Mouse (Mus musculus) 416B (cell line): Measurements from ENCODE around the gene Col18a1.

Source experiments
- DNase-seq: peaks from one replicate; pipeline ENCODE4 v3.0.0; 2011; ENCODE audit warnings: low read depth

The Col18a1 gene

DNA sequence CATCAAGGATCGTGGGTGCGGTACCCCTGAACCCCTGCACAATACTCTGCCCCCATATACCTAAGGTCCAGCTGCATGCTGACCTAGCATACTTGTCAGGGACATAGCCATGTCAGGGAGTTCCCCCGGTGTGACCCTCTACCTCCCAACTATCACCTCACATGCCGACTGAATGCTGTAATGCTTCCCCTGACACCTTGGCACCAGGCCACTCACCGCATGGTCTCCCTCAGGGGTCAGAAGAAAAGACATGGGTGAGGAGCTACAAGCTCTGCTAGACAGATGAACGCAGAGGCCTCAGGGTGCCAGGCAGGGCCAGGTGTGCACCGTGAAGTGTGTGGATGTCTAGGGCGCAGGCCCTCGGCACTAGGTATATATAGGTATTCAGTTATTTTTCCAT is 56.3 kb downstream of the Col18a1 start:
- DNase-seq: no peak

DNA sequence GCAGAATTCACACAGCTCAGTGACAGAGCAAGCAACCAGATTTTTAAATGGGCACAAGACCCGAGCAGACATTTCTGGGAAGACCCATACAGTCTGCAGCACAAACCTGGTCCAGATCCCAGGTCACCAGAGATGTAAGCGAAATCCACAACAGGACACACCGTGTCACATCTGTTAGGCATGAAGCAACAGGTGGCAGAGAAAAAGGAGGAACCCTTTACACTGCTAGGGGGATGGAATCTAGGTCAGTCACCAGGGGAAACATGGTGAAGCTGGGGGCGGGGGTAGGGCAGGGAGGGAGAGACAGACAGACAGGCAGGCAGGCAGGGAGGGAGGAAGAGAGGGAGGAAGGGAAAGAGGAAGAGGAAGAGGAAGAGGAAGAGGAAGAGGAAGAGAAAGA is 58.2 kb downstream of the Col18a1 start:
- no peak for DNase-seq

GRCm38 (mm10) chr10:77104327-77104726 is 62.0 kb downstream of the Col18a1 start:
- no peak for DNase-seq

- no peak for DNase-seq
Measured at GRCm38 (mm10) chr10:77103689-77104088, 62.7 kb downstream of the Col18a1 start.

DNA sequence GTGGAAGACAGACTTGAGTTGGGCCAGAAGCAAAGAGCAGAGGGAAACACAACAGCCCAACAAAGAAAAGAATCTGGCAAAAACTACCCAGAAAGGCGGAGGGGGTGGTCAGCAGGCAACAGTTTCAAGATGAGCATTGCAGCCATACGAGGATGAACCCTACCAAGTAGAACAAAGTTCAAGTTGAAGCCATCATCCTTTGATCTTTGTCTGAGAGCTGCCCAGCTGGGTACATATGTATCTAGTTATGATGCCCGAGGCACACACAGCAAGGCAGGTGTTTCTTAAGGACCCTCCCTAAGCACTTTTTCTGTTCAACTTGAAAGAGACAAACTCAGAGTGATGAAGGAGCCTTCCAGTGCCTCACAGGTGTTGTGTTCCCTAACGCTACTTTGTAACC is 66.6 kb downstream of the Col18a1 start:
- no peak for DNase-seq

DNA sequence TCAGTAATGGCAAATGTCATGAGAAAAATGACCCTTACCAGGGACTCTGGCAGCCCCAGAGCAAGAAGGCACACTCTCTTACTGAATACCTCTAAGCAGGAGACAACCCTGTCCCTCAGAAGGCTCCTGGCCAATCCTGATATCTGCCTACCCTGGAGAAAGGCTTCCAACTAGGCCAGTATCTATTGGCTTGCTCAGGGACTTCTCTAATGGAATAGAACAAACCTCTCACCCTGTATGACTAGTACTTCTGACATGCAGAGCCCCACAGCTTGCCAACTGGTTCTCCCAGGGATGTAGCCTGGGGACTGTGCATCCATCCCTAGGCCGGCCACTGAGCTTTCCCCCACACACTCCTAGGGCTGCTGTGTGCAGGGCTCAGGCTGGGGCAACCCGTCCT is 67.7 kb downstream of the Col18a1 start:
- no peak for DNase-seq

DNA sequence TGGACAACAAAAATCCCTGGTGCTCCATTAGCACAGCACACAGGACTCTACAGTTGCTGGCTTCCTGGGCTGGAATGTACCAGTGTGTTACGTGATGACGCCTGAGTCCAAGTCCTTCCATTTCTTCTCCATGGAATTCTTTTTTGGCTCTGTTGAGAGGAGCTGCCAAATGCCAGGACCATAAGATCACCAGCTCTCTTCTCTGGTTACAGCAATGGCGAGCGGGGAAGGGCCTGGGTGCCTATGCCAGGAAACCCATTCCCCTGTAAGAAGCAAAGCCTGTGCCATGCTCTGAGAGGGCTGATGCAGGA is 68.5 kb downstream of the Col18a1 start:
- DNase-seq: no peak

GRCm38 (mm10) chr10:77097006-77097889 is 69.1 kb downstream of the Col18a1 start:
- DNase-seq: no peak

- DNase-seq: no peak
Measured at GRCm38 (mm10) chr10:77095666-77096065, 70.7 kb downstream of the Col18a1 start.

GRCm38 (mm10) chr10:77093817-77094216 is 72.5 kb downstream of the Col18a1 start:
- DNase-seq: no peak

DNA sequence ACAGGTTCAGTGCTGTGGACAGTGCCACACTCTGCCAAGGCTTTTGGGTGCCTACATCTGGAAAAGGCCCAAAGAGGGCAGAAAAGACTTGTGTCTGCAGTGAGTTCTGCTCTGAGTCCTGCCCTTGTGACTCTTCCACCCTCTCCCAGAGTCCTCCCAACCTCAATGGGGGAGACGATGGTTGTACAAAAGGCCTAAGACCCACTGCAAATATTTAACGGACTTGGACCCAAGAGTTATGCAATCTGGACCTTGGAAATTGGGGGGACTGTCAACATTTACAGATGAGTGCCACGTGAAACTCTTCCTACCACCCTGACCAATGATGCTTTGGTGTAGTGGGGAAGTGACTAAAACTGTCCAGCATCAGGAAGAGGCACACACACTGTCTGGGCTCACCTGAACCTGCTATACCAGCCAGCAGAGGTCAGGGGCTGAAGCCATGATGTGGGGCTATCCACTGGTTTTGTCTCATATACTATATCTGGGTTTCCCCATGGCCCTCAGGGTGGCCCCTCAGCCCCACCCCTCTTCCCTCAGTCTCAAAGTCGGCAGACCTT is 74.7 kb downstream of the Col18a1 start:
- no peak for DNase-seq

DNA sequence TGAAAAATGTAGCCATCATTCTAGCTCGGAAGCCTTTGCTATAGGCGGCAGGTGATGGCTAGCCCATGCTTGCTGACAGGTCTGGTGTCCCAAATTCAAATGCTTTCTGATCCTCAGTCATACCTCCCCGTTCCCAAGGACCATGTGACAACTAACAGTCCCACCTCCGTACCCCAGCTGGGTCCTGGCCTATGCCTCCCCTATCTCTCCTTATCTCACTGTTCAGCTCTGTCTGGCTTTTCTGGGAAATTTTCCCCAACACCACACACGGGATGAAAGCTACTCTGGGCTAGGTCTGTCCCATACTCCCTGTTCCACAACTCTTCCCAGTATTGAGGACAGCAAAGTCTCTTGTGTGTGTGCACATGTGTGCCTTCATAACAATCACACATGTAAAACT is 76.3 kb downstream of the Col18a1 start:
- DNase-seq: no peak

DNA sequence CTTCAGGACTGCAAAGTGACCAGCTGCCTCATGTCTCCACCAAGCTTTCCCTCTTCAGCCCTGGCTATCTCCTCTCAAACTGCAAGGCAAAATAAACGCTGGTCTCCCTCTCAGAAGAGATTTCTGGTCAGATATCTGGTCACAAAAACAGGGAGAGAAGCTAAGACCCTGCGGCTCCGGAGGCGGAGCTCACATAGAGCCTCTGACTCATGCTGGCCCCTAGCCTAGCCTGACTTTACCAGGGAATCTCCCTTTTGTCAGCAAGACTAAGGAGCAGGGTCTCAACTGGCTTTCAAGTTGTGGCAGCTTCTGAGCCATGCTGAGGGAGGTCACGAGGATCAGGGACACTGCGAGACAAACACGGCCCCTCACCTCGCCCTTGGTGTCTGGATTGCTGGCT is 77.0 kb downstream of the Col18a1 start:
- DNase-seq: no peak

GRCm38 (mm10) chr10:77084568-77084967 is 81.8 kb downstream of the Col18a1 start:
- no peak for DNase-seq

DNA sequence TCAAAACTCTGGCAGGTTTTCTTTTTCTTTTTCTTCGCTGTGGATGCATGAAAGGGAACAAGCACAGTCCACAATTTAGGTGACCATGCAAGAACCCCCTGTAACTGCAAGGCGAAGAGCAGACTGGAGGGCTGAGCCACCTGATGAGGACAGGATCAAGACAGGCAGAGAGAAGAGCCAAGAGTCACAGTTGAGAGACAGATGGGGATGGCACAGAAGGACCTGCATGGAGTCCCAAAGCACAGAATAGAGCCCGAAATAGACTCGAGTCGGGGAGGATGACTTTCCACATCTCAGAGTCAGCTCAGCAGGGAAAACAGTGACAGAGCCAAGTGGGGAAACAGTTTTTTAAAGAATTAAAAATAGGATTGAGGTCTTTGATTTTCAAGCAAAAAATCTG is 83.4 kb downstream of the Col18a1 start:
- no peak for DNase-seq

GRCm38 (mm10) chr10:77082453-77082852 is 83.9 kb downstream of the Col18a1 start:
- peak; percentile 64 for DNase-seq

DNA sequence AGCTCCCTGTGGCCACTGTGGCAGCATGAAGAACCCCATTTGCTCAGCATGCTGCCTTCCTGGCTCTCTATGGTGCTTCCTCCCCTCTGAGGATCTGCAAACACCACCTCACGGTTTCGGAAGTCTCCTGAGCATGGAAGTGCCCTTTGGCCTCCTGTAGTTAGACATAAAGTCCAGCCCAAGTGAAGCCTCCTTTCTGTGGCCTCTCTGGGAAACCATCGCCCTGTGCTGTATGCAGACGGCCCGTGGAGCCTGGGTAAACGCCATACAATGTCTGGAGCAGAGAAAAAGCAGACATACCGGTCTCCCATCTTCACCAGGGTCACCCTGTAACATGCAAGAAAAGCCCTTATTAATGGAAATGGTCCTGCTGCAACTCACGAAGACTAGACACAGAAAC is 87.4 kb downstream of the Col18a1 start:
- DNase-seq: no peak

DNA sequence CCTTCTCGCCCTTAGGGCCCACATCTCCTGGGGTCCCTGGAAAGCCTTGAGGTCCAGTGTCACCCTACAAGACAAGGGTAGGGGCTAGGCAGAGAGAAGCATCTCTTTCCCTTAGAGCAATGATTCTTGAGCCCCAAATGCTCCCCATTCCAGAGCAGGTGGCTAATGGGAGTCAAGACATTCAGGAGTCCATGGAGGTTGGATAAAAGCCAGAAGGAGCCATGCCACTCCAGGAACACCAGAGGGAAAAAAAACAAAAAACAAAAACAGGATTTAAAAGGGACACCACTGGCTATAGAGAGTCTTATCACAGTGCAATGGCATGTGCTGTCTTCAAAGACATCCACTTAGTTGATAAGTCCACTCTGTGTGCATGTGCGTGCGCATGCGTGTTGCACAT is 87.9 kb downstream of the Col18a1 start:
- DNase-seq: no peak

DNA sequence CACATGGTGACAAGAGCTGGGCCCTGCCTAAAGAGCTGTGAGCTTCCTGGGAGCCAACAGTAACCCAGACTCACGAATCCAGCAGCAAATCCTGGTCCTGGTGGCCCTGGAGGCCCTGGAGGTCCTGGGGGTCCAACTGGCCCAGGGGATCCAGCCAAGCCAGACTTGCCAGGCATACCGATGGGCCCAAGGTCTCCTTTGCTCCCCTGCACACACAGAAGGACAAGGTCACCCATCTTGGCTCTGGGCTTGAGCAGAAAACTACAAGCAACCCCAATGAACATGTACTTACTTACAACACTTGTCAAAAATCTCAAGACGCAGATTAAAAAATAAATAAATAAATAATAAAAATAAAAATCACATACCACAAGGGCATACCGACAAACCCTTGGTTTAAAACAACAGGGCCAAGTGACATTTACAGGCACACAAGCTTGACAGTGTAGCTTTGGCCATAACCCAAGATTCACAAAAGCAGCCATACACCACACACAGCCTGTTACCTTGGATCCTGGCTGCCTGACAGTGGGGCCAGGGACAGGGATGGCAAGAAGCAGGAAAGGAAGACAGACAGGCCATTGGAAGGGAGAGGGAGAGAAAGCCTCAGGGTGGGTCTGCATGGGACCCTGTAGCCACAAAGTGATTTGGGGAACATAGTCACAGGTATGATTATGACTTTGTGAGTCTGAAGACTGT is 91.9 kb downstream of the Col18a1 start:
- no peak for DNase-seq

DNA sequence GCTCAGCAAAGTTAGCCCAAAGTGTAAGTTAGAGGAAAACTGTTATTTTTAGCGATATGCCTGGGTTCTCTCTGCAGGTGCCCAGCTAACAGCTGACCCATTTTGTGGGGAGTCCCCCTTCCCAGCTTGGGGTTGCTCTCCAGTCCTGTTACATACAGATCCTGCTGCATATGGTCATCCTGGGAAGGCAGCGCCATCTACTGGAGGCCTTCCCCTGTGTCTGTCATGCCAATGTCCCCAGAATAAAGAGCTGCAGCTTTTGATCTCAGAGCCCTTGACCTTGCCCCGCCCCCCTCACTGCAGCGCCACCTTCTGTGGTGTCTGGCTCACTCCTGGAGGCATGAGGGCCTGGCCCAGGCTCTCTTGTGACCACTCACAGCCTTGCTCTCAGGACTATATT is 96.3 kb downstream of the Col18a1 start:
- peak; percentile 58 for DNase-seq

DNA sequence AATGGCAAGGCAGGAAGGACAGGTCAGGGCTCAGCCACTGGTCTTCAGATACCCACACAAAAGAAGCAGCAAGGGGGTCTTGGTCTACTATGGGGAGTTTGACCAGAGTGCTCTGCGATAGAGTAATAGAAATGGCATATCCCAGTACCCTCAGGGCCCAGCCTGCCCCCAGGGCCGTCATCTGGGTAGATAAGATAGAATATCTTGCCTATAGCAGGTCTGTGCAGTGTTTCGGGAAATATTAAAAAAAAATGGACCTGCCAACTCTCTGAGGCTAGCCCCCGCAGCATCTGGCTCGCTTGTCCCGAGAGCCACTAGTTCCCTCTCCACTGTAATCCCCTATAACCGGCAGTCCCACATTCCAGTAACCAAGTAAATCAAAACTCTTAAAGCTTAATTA is 97.9 kb downstream of the Col18a1 start:
- no peak for DNase-seq

DNA sequence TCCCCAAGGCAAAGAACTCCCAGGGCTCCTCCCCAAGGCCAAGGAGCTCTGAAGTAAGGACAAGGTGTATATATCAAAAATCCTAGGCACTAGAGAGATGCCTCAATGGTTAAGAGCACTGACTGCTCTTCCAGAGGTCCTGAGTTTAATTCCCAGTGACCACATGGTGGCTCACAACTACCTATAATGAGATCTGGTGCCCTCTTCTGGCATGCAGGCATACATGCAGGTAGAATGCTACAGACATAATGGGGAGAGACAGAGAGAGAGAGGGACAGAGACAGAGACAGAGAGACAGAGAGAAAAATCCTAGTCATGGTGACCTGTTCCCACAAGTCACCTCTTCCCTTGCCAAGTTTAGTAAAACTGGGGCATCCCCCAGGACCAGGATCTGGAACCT is 101.7 kb downstream of the Col18a1 start:
- DNase-seq: peak; percentile 4

DNA sequence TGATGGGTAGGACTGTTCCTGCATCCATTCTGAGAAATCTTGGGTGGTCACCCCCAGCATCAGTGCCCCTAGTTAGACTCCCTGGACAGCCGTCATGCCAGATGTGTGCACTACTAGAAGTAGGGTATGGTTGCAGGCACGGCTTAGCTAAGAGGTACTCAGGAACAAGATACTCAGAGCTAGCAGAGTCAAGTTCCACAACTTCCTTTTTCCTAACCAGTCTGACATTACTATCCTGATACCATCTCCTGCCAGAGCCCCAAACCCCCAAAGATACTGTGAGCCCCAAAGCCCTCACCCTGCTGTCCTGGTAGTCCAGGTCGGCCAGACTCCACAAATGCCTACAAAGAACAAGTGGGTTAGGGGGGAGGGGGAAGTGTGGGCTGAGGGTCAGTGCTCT is 102.1 kb downstream of the Col18a1 start:
- DNase-seq: no peak
